Mouse (Mus musculus): ENCODE measurements around the gene Kdm5a. TPM values are rescaled to one million over a fixed set of nuclear protein-coding genes. Genes with fewer than 3 reads are reported as not detected.

Kdm5a gene
- polyA plus RNA-seq, 1 experiment from 2014 or later: 15.1 TPM

DNA sequence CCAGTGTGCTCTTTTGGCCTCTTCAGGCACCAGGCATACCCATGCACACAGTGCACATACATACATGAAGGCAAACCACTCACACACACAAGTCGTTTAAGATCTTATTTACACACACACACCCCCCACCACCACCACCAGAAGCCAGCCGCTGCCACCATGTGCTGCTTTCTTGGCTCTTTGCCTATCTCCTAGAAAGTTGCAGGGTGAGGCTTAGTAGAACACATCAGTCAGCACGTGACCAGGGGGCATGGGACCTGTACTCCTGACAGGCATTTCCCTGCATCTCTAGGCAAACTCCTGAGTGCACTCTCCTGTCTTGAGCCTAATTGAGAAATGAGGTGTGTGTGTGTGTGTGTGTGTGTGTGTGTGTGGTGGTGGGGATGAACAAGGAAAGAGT lies 121.1 kb downstream of the Kdm5a start:
- H3K9me3 ChIP-seq (replicated peaks; ENCODE audit: control insufficient read depth, low read length): no peaks in the 10 kb centered on the region
- peak; percentile 56 for ATAC-seq (ENCODE audit: low read depth)
- WGBS (ENCODE audit: insufficient replicate concordance): 21% methylated on average over 3 of the region's 3 CpGs
- H3K27me3 ChIP-seq (ENCODE audit: control insufficient read depth, insufficient read depth, low read depth, low read length): peaks cover under 1% of the 10 kb centered on the region
- H3K4me1 ChIP-seq (ENCODE audit: control insufficient read depth, low read depth, low read length): peaks cover 27% of the 10 kb centered on the region
- peaks cover 17% of the 10 kb centered on the region for H3K36me3 ChIP-seq (ENCODE audit: control insufficient read depth, insufficient read depth)
- H3K4me2 ChIP-seq (ENCODE audit: low read depth, low read length): no peak overlapping the region
- no peak overlapping the region for H3K4me3 ChIP-seq (ENCODE audit: low read depth, low read length)
- H3K27ac ChIP-seq (ENCODE audit: low read length): no peak overlapping the region
- H3K9ac ChIP-seq (ENCODE audit: low read depth, low read length): no peak overlapping the region

DNA sequence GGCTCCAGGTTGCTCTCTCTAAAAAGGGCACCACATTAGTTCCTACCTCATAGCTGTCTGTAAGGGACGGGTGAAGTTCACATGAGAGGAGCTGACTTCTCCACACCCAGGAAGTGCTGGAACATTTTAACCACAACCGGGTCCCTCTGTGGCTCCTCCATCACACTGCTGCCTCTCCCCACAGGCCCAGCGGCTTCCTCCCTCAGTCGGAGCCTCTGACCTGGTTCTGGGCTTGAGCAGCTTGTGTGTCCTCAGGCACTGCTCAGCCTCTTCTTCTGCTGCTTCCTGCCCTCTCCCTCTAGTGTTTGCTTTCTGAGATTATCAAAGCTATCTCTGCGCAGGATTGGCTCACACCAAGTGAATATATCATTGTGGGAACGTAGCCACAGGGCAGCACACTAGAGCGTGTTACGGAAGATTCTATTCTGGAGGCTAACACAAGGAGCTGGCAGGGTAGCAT lies 122.2 kb downstream of the Kdm5a start:
- Histone ChIP-seq H3K4me1 (ENCODE audit: control insufficient read depth, low read depth, low read length) (peaks cover 27% of the 10 kb centered on the region), H3K36me3 (ENCODE audit: control insufficient read depth, insufficient read depth) (peaks cover 10% of the 10 kb centered on the region), H3K4me2 (ENCODE audit: low read depth, low read length) (no peak overlapping the region), H3K27ac (ENCODE audit: low read length) (no peak overlapping the region), H3K27me3 (ENCODE audit: control insufficient read depth, insufficient read depth, low read depth, low read length) (peaks cover 6% of the 10 kb centered on the region), H3K9ac (ENCODE audit: low read depth, low read length) (no peak overlapping the region), H3K4me3 (ENCODE audit: low read depth, low read length) (no peak overlapping the region), H3K9me3 (replicated peaks; ENCODE audit: control insufficient read depth, low read length) (no peaks in the 10 kb centered on the region)
- WGBS (ENCODE audit: insufficient replicate concordance): 28% methylated on average over 8 of the region's 8 CpGs
- ATAC-seq (ENCODE audit: low read depth): 0 out of 2 replicates have a peak, but pooled peaks have one; percentile 16

DNA sequence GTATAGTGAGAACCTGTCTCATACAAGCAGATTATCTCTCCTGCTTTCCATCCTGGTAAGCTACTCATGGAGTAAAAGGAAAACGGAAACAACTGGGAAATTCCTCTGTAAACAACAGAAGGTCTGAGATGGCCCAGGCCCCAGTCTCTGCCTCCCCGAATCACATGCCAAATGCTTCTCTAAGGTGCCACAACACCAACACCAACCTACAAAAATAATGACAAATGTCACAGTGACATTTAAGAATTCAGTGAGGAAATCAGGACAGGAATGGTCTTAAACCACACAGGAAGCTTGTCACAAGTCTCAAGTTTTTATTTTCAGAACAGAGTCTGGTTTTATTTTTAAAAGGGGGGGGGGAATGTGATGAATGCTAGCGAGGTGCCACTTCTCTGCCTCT lies 124.7 kb downstream of the Kdm5a start:
- H3K27ac ChIP-seq (ENCODE audit: low read length): no peak overlapping the region
- no peaks in the 10 kb centered on the region for H3K36me3 ChIP-seq (ENCODE audit: control insufficient read depth, insufficient read depth)
- no peak for ATAC-seq (ENCODE audit: low read depth)
- H3K27me3 ChIP-seq (ENCODE audit: control insufficient read depth, insufficient read depth, low read depth, low read length): peaks cover 32% of the 10 kb centered on the region
- peaks cover 38% of the 10 kb centered on the region for H3K4me1 ChIP-seq (ENCODE audit: control insufficient read depth, low read depth, low read length)
- H3K4me3 ChIP-seq (ENCODE audit: low read depth, low read length): no peak overlapping the region
- WGBS (ENCODE audit: insufficient replicate concordance): 25% methylated on average over 3 of the region's 3 CpGs
- no peaks in the 10 kb centered on the region for H3K9me3 ChIP-seq (replicated peaks; ENCODE audit: control insufficient read depth, low read length)
- no peak overlapping the region for H3K9ac ChIP-seq (ENCODE audit: low read depth, low read length)
- H3K4me2 ChIP-seq (ENCODE audit: low read depth, low read length): no peak overlapping the region

DNA sequence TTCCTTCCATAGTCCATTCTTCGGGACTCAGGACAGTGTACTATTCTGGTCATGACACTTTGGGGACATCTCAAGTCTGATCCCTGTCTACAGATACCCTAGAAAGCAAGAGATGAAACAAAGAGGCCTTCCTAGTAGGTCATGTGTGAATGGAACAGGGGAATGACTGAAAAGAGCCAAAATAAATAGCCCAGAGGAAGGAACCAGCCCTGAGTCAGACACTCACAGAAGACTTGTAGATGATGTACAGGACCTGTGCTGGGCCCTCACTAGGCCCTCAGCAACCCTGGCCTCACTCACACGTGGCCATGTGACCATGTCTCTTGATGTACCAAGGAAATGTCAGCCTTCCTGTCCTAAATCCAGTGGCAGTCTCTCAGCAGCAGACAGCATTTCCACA lies 125.5 kb downstream of the Kdm5a start:
- Histone ChIP-seq H3K9ac (ENCODE audit: low read depth, low read length) (no peak overlapping the region), H3K27me3 (ENCODE audit: control insufficient read depth, insufficient read depth, low read depth, low read length) (peaks cover 40% of the 10 kb centered on the region), H3K4me2 (ENCODE audit: low read depth, low read length) (no peak overlapping the region), H3K36me3 (ENCODE audit: control insufficient read depth, insufficient read depth) (no peaks in the 10 kb centered on the region), H3K4me3 (ENCODE audit: low read depth, low read length) (no peak overlapping the region), H3K4me1 (ENCODE audit: control insufficient read depth, low read depth, low read length) (peaks cover 37% of the 10 kb centered on the region), H3K27ac (ENCODE audit: low read length) (no peak overlapping the region), H3K9me3 (replicated peaks; ENCODE audit: control insufficient read depth, low read length) (no peaks in the 10 kb centered on the region)
- ATAC-seq (ENCODE audit: low read depth): no peak
- 44% methylated on average over 2 of the region's 2 CpGs for WGBS (ENCODE audit: insufficient replicate concordance)

DNA sequence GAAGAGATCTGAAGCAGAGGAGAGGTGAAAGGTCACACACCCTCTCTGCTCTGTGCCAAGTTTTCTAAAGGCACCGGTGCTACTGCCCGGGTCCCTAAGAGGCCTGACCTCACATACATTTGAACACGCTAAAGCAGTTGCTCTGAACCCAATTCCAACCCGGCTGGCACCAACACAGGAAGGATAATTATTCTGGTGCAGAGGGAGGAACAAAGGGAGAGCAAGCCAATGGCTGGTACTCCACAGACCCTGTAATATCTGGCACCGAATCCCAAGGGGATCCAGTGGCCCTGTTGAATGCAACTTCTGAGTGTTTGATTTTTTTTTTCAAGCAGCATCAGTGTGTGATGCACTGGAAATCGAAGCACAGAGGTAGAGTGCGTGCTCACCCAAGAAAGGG lies 127.1 kb downstream of the Kdm5a start:
- no peak overlapping the region for H3K27ac ChIP-seq (ENCODE audit: low read length)
- H3K4me1 ChIP-seq (ENCODE audit: control insufficient read depth, low read depth, low read length): peaks cover 21% of the 10 kb centered on the region
- ATAC-seq (ENCODE audit: low read depth): no peak
- H3K4me3 ChIP-seq (ENCODE audit: low read depth, low read length): no peak overlapping the region
- WGBS (ENCODE audit: insufficient replicate concordance): 62% methylated on average over 7 of the region's 7 CpGs
- no peak overlapping the region for H3K4me2 ChIP-seq (ENCODE audit: low read depth, low read length)
- H3K36me3 ChIP-seq (ENCODE audit: control insufficient read depth, insufficient read depth): no peaks in the 10 kb centered on the region
- peaks cover 51% of the 10 kb centered on the region for H3K27me3 ChIP-seq (ENCODE audit: control insufficient read depth, insufficient read depth, low read depth, low read length)
- no peak overlapping the region for H3K9ac ChIP-seq (ENCODE audit: low read depth, low read length)
- no peaks in the 10 kb centered on the region for H3K9me3 ChIP-seq (replicated peaks; ENCODE audit: control insufficient read depth, low read length)

DNA sequence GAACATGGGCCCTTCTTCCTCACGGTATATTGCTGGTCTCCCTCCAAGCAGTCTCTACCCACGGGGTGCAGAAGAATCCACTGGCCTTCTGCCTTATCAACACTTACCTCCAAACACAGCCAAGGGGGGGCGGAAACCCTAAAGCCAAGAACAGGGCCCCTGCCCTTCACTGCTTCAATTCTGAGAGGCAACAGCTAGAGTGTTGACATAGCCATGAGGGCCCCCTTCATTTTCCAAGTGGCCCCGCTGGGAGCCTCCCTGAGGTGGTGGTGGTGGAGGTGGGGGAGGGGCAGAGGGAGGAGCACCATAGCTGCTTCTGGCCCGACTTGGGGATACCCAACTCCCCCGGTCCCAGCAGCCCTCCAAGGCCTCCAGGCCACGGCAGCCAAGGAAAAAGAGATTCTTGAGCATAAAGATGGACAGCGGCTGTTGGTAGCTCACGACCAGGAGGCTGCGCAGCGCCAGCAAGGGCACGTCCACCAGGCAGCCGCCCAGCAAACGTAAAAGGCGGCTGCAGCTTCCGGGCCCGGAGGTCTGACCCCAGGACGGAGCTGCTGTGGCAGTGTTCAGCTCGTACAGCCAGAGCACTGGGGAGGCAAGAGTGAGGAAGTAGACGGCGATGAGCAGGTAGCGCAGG lies 128.1 kb downstream of the Kdm5a start:
- ATAC-seq (ENCODE audit: low read depth): no peak
- no peaks in the 10 kb centered on the region for H3K36me3 ChIP-seq (ENCODE audit: control insufficient read depth, insufficient read depth)
- peak overlapping the region; percentile 52; the same call in 1 of the 2 replicates for H3K4me3 ChIP-seq (ENCODE audit: low read depth, low read length)
- H3K27ac ChIP-seq (ENCODE audit: low read length): no peak overlapping the region
- peaks cover 55% of the 10 kb centered on the region for H3K27me3 ChIP-seq (ENCODE audit: control insufficient read depth, insufficient read depth, low read depth, low read length)
- peak overlapping the region; percentile 68; the same call in 1 of the 2 replicates for H3K4me2 ChIP-seq (ENCODE audit: low read depth, low read length)
- H3K9ac ChIP-seq (ENCODE audit: low read depth, low read length): no peak overlapping the region
- peaks cover 19% of the 10 kb centered on the region for H3K4me1 ChIP-seq (ENCODE audit: control insufficient read depth, low read depth, low read length)
- 11% methylated on average over 22 of the region's 22 CpGs for WGBS (ENCODE audit: insufficient replicate concordance)
- no peaks in the 10 kb centered on the region for H3K9me3 ChIP-seq (replicated peaks; ENCODE audit: control insufficient read depth, low read length)

DNA sequence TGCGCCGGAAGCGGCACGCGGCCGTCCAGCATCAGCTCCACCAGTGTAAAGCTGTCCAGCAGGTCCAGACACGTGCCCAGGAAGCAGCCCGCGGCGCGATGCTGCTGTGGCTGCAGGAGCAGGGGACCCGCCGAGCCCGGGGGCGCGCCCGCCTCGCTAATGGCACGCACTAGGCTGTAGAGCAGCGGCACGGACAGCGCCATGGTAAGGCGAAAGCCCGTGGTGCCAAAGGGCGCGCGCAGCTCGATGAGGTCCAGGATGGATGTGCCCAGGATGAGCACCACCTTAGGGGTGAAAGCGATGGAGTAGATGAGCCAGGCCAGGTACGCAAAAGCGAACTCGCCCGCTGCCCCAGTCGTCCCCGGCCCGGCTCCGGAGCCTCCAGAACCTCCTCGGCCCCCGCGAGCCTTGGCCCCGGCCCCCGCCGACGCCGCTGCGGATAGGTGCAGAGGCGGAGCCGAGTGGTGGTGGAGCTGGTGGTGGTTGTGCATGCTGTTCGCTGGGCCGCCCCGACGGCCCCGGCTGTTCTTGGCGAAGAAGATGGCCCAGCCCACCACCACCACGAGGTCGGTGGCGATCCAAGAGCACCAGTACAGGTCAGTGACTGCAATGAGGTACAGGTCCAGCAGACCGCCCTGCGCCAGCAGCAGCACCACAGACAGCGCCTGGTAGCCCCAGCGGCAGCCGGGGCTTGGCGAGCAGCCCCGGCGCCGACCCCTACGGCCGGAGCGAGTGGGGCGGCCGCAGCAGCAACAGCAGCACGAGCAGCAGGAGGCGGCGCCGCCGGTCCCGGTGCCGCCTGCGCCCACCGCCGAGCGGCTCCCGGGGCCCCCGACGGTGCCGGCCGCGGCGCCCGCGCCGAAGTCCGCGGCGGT lies 128.8 kb downstream of the Kdm5a start:
- ATAC-seq (ENCODE audit: low read depth): peak; percentile 20; the same call in 1 of the 2 replicates
- H3K27me3 ChIP-seq (ENCODE audit: control insufficient read depth, insufficient read depth, low read depth, low read length): peaks cover 55% of the 10 kb centered on the region
- H3K4me3 ChIP-seq (ENCODE audit: low read depth, low read length): peak overlapping the region; percentile 52
- H3K4me1 ChIP-seq (ENCODE audit: control insufficient read depth, low read depth, low read length): peaks cover 19% of the 10 kb centered on the region
- peak overlapping the region; percentile 68 for H3K4me2 ChIP-seq (ENCODE audit: low read depth, low read length)
- H3K27ac ChIP-seq (ENCODE audit: low read length): no peak overlapping the region
- WGBS (ENCODE audit: insufficient replicate concordance): 1% methylated on average over 95 of the region's 95 CpGs
- H3K9ac ChIP-seq (ENCODE audit: low read depth, low read length): no peak overlapping the region
- no peaks in the 10 kb centered on the region for H3K9me3 ChIP-seq (replicated peaks; ENCODE audit: control insufficient read depth, low read length)
- H3K36me3 ChIP-seq (ENCODE audit: control insufficient read depth, insufficient read depth): no peaks in the 10 kb centered on the region

DNA sequence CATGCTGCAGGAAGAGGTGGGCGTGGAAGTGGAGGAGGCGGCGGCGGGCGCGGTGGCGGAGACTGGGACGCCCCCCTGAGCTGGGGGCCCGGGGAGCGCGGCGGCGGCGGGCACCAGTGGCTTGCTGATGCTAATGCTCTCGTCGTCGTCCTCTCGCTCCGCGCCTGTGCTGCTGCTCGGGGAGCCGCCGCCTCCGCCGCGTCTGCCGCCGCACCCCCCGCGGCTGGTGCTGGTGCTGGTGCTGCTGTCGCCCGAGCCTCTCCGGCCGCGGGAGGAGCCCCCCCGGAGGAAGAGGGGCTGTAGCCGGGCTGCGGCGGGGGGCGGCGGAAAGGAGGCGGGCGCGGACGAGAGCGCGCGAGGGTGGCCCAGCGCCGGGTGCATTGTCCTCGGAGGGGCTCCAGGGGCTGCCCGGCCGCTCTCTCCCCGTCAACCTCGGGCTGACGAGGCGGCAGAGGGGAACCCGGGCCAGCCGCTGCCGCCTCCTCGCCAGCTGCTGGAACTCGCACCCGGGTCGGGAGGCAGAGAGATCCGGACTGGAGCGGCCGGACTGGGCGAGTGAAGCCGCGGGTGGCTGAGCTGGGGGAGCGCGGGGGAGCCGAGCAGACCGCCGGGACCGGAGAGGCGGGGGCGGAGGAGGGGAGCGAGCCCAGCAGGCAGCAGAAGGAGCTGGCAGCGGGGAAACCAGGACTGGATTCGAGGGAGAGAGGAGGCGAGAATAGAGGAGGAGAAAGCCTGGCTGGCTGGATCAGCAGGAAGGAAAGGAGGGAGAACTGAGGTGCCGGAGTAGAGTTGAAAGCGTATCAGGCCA lies 129.7 kb downstream of the Kdm5a start, which contains the start of gene Tmem121b:
Gene Tmem121b (minus strand): TSS at position 434 of the 808 bp plus-strand sequence.
- H3K9me3 ChIP-seq (replicated peaks; ENCODE audit: control insufficient read depth, low read length): no peaks in the 10 kb centered on the region
- WGBS (ENCODE audit: insufficient replicate concordance): 1% methylated on average over 67 of the region's 84 CpGs
- no peak within 1 kb of the TSS for H3K27ac ChIP-seq (ENCODE audit: low read length)
- peaks cover 55% of the 10 kb centered on the region for H3K27me3 ChIP-seq (ENCODE audit: control insufficient read depth, insufficient read depth, low read depth, low read length)
- no peak within 1 kb of the TSS for H3K9ac ChIP-seq (ENCODE audit: low read depth, low read length)
- no peaks in the 10 kb centered on the region for H3K36me3 ChIP-seq (ENCODE audit: control insufficient read depth, insufficient read depth)
- ATAC-seq (ENCODE audit: low read depth): peak; percentile 9; the same call in 1 of the 2 replicates
- H3K4me3 ChIP-seq (ENCODE audit: low read depth, low read length): peak within 1 kb of the TSS; percentile 52
- peaks cover 19% of the 10 kb centered on the region for H3K4me1 ChIP-seq (ENCODE audit: control insufficient read depth, low read depth, low read length)
- peak within 1 kb of the TSS; percentile 68 for H3K4me2 ChIP-seq (ENCODE audit: low read depth, low read length)

Measured in liver, embryonic 16.5 days (tissue).